Mouse (Mus musculus) heart, adult 2 months (tissue): ENCODE data around the gene Gsdmc4. TPM values are rescaled to one million over a fixed set of nuclear protein-coding genes. Genes with fewer than 3 reads are reported as not detected.
"Not testable (repeated sequence)": the region's sequence is repeated elsewhere in the genome, so short reads cannot be mapped to it uniquely, and the experiment has no call there.

Experiments used
- DNase-seq, 2 experiments: peaks; one replicate each; pipeline ENCODE4 v3.0.0; 2021
- H3K27ac ChIP-seq: fragments of 200-600 bp; 2 replicates; pipeline ENCODE4 v1.8.1; 2022
- H3K27me3 ChIP-seq: fragments of 200-500 bp; 2 replicates; pipeline ENCODE4 v1.6.1; 2012; ENCODE audit warnings: mild to moderate bottlenecking, low read length, inconsistent platforms, mixed read lengths; ENCODE audit not compliant: control insufficient read depth, insufficient read depth
- H3K36me3 ChIP-seq: fragments of 200-500 bp; 2 replicates; pipeline ENCODE4 v1.6.1; 2012; ENCODE audit warnings: low read length, inconsistent platforms; ENCODE audit not compliant: control insufficient read depth, insufficient read depth
- H3K4me1 ChIP-seq: fragments of 200-500 bp; 2 replicates; pipeline ENCODE4 v1.6.1; 2011; ENCODE audit warnings: low read length; ENCODE audit not compliant: control insufficient read depth, insufficient read depth
- H3K4me3 ChIP-seq: fragments of 200-600 bp; 2 replicates; pipeline ENCODE4 v1.8.1; 2022
- H3K79me2 ChIP-seq: fragments of 200-500 bp; replicated peaks from 2 replicates; pipeline ENCODE4 v1.6.1; 2012; ENCODE audit warnings: mild to moderate bottlenecking, inconsistent platforms, low read length, moderate library complexity, mixed read lengths; ENCODE audit not compliant: control insufficient read depth, insufficient read depth
- H3K9ac ChIP-seq: fragments of 200-500 bp; 2 replicates; pipeline ENCODE4 v1.6.1; 2012; ENCODE audit warnings: low read depth, mild to moderate bottlenecking, control low read depth, inconsistent platforms, low read length, mixed read lengths
- CTCF ChIP-seq: fragments of 200-600 bp; IDR thresholded peaks from 2 replicates; pipeline ENCODE4 v1.8.1; 2022; ENCODE audit warnings: antibody characterized with exemption, mild to moderate bottlenecking, moderate library complexity
- EP300 ChIP-seq: fragments of 200-500 bp; IDR thresholded peaks from 2 replicates; pipeline ENCODE4 v1.6.1; 2011; ENCODE audit warnings: low read depth, low read length, control low read depth; ENCODE audit not compliant: insufficient read depth
- POLR2A ChIP-seq: fragments of 200-500 bp; IDR thresholded peaks from 2 replicates; pipeline ENCODE4 v1.6.1; 2011; ENCODE audit warnings: mild to moderate bottlenecking, low read depth, low read length, control low read depth; ENCODE audit not compliant: insufficient read depth
- WGBS: fragments of 180-500 bp; shearing (Covaris S2); methylation state at CpG from one replicate; pipeline ENCODE4 v1.1.7; 2018; 5-methylcytosine and 5-hydroxymethylcytosine counted together
- intact Hi-C: fragments of 180-260 bp; cut with DNase I; formaldehyde crosslinking; loops from one replicate; pipeline ENCODE4 v1.15.1; 2025
- polyA plus RNA-seq: library from polyadenylated mRNA; depleted of rRNA; stranded (reverse); fragments of >200 nt; gene quantifications from 2 replicates; pipeline ENCODE4 v1.2.3, GENCODE M21; 2012
- total RNA-seq, 2 experiments: library from RNA; stranded (reverse); gene quantifications; 2 replicates each; pipeline ENCODE4 v1.2.3; 2021

Gene Gsdmc4
- total and polyA plus RNA-seq, 3 experiments = 0.08 TPM; not detected in 2

GRCm38 (mm10) chr15:63931404-63931803 is 19.3 kb upstream of the Gsdmc4 start:
- Histone ChIP-seq H3K9ac (no peak overlapping the region), H3K36me3 (no peaks in the 10 kb centered on the region; the same call in 1 of the 2 replicates), H3K27me3 (no peaks in the 10 kb centered on the region), H3K79me2 (no peaks in the 10 kb centered on the region), H3K27ac (no peak overlapping the region), H3K4me1 (no peaks in the 10 kb centered on the region), H3K4me3 (no peak overlapping the region)
- intact Hi-C loops = loop anchor here (10.0 kb wide), 1 partner anchor 183 kb away; no protein-coding TSS in a partner anchor
- no peak for DNase-seq
- no peak for TF ChIP-seq CTCF
- no peak for TF ChIP-seq POLR2A
- no peak for TF ChIP-seq EP300
- 96% methylated on average over 1 of the region's 1 CpGs for WGBS

- H3K79me2 ChIP-seq = no peaks in the 10 kb centered on the region
- intact Hi-C loops = loop anchor here (10.0 kb wide), 1 partner anchor 184 kb away; no protein-coding TSS in a partner anchor
- H3K36me3 ChIP-seq = no peaks in the 10 kb centered on the region; the same call in 1 of the 2 replicates
- H3K9ac ChIP-seq = no peak overlapping the region
- no peak overlapping the region for H3K4me3 ChIP-seq
- H3K27ac ChIP-seq = no peak overlapping the region
- WGBS = 73% methylated on average over 18 of the region's 18 CpGs
- no peaks in the 10 kb centered on the region for H3K4me1 ChIP-seq
- no peak for TF ChIP-seq CTCF
- TF ChIP-seq EP300 = no peak
- TF ChIP-seq POLR2A = no peak
- H3K27me3 ChIP-seq = no peaks in the 10 kb centered on the region
- DNase-seq = no peak
Measured at GRCm38 (mm10) chr15:63930107-63931041, 18.3 kb upstream of the Gsdmc4 start.

DNA sequence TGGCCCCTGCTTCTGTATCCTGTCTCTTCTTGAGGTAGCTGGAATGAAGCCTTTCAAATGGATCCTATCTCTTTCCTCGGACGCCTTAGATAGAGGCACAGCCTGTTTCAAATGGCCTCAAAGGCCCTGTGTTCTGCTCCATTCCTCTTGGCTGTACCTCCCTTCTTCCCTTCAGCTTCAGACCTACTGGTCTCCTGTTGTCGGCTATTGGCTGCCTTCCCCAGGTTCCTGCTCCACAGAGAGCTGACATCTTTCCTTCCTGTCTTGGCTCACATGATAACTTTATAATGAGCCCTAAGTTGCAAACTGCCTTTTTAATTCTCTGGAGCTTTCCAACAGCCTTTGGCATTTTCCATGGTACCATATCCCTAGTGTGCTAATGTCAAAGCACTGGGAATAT is 14.1 kb upstream of the Gsdmc4 start:
- Histone ChIP-seq H3K27ac (no peak overlapping the region), H3K4me3 (no peak overlapping the region), H3K36me3 (no peaks in the 10 kb centered on the region; the same call in 1 of the 2 replicates), H3K27me3 (no peaks in the 10 kb centered on the region), H3K9ac (no peak overlapping the region), H3K79me2 (no peaks in the 10 kb centered on the region), H3K4me1 (no peaks in the 10 kb centered on the region)
- no peak for DNase-seq
- TF ChIP-seq CTCF (no peak), EP300 (no peak), POLR2A (no peak)
- WGBS = 58% methylated on average over 3 of the region's 3 CpGs
- intact Hi-C loops = no loop called here

- Histone ChIP-seq H3K79me2 (no peaks in the 10 kb centered on the region), H3K36me3 (no peaks in the 10 kb centered on the region; the same call in 1 of the 2 replicates), H3K27ac (no peak overlapping the region), H3K4me3 (no peak overlapping the region), H3K27me3 (no peaks in the 10 kb centered on the region), H3K4me1 (no peaks in the 10 kb centered on the region), H3K9ac (no peak overlapping the region)
- no peak for DNase-seq
- intact Hi-C loops = no loop called here
- WGBS = 64% methylated on average over 1 of the region's 1 CpGs
- TF ChIP-seq POLR2A (no peak), CTCF (no peak), EP300 (no peak)
Measured at GRCm38 (mm10) chr15:63924484-63924883, 12.4 kb upstream of the Gsdmc4 start.

DNA sequence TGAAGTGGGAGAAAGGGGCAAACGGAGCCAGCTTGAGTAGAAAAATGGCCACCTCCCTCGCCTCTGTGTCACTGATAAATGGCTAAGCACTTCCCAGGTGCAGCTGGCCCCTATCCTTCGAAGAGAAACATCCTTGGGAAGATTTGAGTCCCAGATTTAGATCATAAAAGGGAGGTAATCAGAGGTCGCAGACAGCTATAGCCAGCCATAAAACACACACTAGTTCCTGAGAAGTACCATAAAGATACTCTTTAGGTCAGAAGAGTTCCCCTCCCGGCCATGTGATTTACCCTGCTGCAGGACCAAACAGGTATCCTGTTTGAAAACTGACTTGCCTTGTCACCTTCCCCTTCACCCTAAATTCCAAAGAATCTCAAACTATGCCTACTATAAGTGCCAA is 9.5 kb upstream of the Gsdmc4 start:
- intact Hi-C loops, H3K79me2 ChIP-seq, H3K36me3 ChIP-seq, H3K4me1 ChIP-seq, H3K27ac ChIP-seq, H3K9ac ChIP-seq, H3K27me3 ChIP-seq, H3K4me3 ChIP-seq, DNase-seq: not testable (repeated sequence)
- WGBS = 58% methylated on average over 3 of the region's 5 CpGs

DNA sequence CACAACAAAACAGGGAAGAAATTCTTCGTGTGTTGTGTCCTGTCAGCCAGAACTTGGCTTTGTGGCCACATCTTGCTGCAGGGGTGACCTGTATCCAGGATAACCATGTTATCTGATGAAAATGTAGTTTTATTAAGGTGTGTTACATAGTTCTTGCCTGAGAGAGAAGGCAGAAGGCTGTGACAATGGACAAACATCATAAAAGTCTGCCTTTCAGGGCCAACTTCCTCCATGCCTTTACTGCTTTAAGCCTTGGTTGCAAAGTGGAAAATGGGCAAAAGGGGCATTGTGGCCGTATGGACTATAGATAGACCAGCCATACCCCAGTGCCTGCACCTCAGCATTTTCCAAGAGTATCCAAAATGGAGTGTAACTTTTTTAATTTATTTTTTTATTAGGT is 7.6 kb upstream of the Gsdmc4 start:
- intact Hi-C loops, DNase-seq, H3K4me1 ChIP-seq, H3K27me3 ChIP-seq, H3K79me2 ChIP-seq, H3K4me3 ChIP-seq, H3K9ac ChIP-seq, H3K27ac ChIP-seq, H3K36me3 ChIP-seq: not testable (repeated sequence)
- 89% methylated on average over 2 of the region's 2 CpGs for WGBS

- intact Hi-C loops, H3K4me3 ChIP-seq, H3K27ac ChIP-seq, H3K36me3 ChIP-seq, H3K27me3 ChIP-seq, DNase-seq, H3K79me2 ChIP-seq, H3K4me1 ChIP-seq, H3K9ac ChIP-seq: not testable (repeated sequence)
- WGBS = 80% methylated on average over 4 of the region's 4 CpGs
Measured at GRCm38 (mm10) chr15:63916584-63916983, 4.5 kb upstream of the Gsdmc4 start.

- H3K4me1 ChIP-seq, intact Hi-C loops, DNase-seq, H3K9ac ChIP-seq, H3K27me3 ChIP-seq, H3K36me3 ChIP-seq, H3K27ac ChIP-seq, H3K4me3 ChIP-seq, H3K79me2 ChIP-seq: not testable (repeated sequence)
Measured at GRCm38 (mm10) chr15:63909896-63910295, 2.2 kb downstream of the Gsdmc4 start.
